Mouse (Mus musculus): ENCODE measurements around the gene Gm20824. TPM values are rescaled to one million over a fixed set of nuclear protein-coding genes. Genes with fewer than 3 reads are reported as not detected.
"Not testable (repeated sequence)": the region's sequence is repeated elsewhere in the genome, so short reads cannot be mapped to it uniquely, and the experiment has no call there.

Gm20824 gene
- not detected in 2 replicates for polyA plus RNA-seq (2014; fragmentation: Nextera tagmentation; extraction: Ambion mirVana)

- not testable (repeated sequence) for H3K9ac ChIP-seq (ENCODE audit: low read length); ATAC-seq (ENCODE audit: insufficient number of reproducible peaks, low FRiP score, low TSS enrichment, low read depth); H3K4me3 ChIP-seq (ENCODE audit: low read depth, low read length); H3K4me2 ChIP-seq (ENCODE audit: low read depth, severe bottlenecking); H3K4me1 ChIP-seq (ENCODE audit: control insufficient read depth, insufficient read depth, low read length); H3K27me3 ChIP-seq (ENCODE audit: control insufficient read depth, insufficient read depth, low read length); H3K9me3 ChIP-seq (ENCODE audit: control insufficient read depth, low read length); DNase-seq (ENCODE audit: low spot score); H3K36me3 ChIP-seq (ENCODE audit: control insufficient read depth, insufficient read depth, low read length); H3K27ac ChIP-seq (replicated peaks; ENCODE audit: low read depth, low read length)
- WGBS: no CpG with 5 or more reads among the region's 6 CpGs
Measured at GRCm38 (mm10) chrY:8257607-8258006, at the start of gene Gm20824. TSS of gene Gm20824 (plus strand) at chrY:8257907.

Other genes starting within 250 kb of the Gm20824 start
- not detected in 2 replicates for gene Gm20825, start 186.4 kb upstream of the Gm20824 start, polyA plus RNA-seq (2014; fragmentation: Nextera tagmentation; extraction: Ambion mirVana)